Mouse (Mus musculus): ENCODE measurements at regions not wholly inside any gene's neighbourhood (a gene's known extent, or its start where the extent isn't known, plus 50 kb on each side); places are given as distances from the start of the nearest gene placed in this dataset.

- TF ChIP-seq POLR2A (IDR thresholded peaks at IDR 0.05; ENCODE audit: borderline replicate concordance, extremely low read depth, low read depth, low read length) (no peak), CTCF (IDR thresholded peaks at IDR 0.05; ENCODE audit: insufficient read depth, low read length) (no peak)
Measured at GRCm38 (mm10) chr9:13992728-13993127, 165.2 kb downstream of the Fam76b start.
